Mouse (Mus musculus) left cerebral cortex, postnatal 4 days (tissue): ENCODE results near the gene Ube2l3. TPM values are rescaled to one million over a fixed set of nuclear protein-coding genes. Genes with fewer than 3 reads are reported as not detected.
"Not testable (repeated sequence)": the region's sequence is repeated elsewhere in the genome, so short reads cannot be mapped to it uniquely, and the experiment has no call there.

ENCODE experiments used
- DNase-seq: peaks from one replicate; pipeline ENCODE4 v3.0.0-alpha.2; 2022
- intact Hi-C: fragments of 180-260 bp; cut with DNase I; formaldehyde crosslinking; loops from one replicate; pipeline ENCODE4 v1.15.1; 2025
- total RNA-seq, 2 experiments: library from RNA; stranded (reverse); gene quantifications; 2 replicates each; pipeline ENCODE4 v1.2.3; 2021

Ube2l3 gene
- total RNA-seq, 2 experiments from 2014 or later, result 161 to 164 TPM

GRCm38 (mm10) chr16:17209404-17209960 lies 7.0 kb upstream of the Ube2l3 start:
- intact Hi-C loops, result loop anchor here (5.0 kb wide), 1 partner anchor 63 kb away; no protein-coding TSS in a partner anchor
- DNase-seq, result no peak

DNA sequence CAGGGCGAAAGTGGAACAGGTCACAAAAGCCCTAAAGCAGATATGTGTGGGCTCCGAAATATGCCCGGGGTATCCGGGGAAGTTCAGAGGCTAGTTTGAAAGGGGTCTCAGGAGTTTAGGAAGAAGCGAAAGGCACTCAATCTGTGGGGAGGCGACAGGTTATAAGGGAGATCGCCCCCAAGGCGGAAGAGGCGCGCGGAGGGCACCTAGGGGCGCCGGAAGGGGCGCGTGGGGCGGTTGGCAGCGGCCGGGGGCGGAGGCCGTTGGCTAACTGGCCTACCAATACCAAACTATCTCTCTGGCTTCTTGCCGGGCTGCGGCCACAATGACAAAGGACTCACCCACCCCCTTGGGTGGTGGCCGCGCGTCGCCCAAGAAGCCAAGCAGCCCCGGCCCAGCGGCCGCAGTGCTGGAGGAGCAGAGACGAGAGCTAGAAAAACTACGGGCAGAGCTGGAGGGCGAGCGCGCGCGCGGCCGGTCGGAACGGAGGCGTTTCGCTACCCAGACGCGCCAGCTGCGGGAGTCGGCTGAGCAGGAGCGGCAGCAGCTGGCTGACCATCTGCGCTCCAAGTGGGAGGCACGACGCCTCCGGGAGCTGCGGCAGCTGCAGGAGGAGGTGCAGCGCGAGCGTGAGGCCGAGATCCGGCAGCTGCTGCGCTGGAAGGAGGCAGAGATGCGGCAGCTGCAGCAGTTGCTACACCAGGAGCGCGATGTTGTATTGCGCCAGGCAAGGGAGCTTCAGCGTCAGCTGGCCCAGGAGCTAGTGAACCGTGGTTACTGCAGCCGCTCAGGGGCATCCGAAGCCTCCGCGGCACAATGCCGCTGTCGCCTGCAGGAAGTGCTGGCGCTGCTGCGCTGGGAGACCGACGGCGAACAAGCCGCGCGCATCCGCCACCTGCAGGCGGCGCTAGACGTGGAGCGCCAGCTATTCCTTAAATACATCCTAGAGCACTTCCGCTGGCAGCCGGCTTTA lies 6.2 kb upstream of the Ube2l3 start, which contains the start of gene Rimbp3:
Gene Rimbp3, plus strand, starts transcription at position 215 of the 973 bp plus-strand sequence.
- DNase-seq, result peak; percentile 91
- intact Hi-C loops, result loop anchor here (5.0 kb wide), 1 partner anchor 64 kb away; no protein-coding TSS in a partner anchor

DNA sequence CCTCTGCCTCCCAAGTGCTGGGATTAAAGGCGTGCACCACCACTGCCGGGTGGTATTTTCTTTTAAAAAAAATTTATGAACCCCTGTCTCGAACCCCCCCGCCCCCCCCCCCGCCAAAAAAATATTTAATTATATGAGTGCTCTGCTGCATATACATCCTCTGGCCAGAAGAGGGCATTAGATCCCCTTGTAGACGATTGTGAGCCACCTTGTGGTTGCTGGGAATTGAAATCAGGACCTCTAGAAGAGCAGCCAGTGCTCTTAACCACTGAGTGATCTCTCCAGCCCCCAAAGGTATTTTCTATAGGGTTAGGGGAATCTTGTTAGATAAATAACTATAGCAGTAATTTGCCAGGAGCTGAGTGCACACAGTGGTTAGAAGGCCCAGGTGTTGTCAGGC lies 2.5 kb upstream of the Ube2l3 start:
- DNase-seq, result no peak
- intact Hi-C loops, result loop anchor here (5.0 kb wide), 1 partner anchor 67 kb away; no protein-coding TSS in a partner anchor

GRCm38 (mm10) chr16:17201977-17202376 lies 472 bp downstream of the Ube2l3 start:
- no peak for DNase-seq
- intact Hi-C loops, result no loop called here

DNA sequence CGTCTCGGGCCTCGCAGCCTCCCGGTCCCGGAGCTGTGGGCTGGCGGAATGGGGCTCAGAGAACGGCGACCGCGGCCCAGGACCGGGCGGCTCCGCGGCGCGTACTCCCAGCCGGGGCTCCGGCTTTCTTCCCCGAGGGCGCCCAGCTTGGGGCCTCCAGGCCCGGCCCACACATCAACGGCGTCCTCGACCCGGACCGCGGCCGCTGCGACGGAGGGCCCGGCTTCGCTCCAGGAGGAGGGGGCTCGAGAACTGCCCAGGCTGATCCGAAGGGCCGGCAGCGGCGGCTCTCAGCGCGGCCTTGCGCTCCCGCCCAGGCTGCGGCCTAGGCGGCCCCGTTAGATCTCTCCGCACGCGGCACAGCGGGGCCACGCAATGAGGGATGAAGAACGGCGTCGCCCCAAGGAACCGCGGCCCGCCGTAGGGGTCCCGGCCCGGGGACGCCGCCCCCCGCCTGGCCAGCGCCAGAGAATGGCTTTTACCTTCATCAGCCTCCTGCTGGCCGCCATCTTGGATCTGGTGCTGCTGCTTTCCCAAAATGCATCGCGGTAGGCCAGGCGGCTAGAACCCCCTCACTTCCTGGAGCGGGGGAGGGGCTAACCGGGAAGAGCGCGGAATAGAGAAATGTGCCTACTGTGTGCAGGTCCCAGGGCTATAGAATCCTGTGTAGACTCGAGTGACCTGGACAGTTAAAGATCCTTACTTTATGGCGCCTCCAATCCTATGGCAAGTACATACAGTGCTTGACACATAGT lies 1.3 kb downstream of the Ube2l3 start:
- peak; percentile 85 for DNase-seq
- intact Hi-C loops, result no loop called here

DNA sequence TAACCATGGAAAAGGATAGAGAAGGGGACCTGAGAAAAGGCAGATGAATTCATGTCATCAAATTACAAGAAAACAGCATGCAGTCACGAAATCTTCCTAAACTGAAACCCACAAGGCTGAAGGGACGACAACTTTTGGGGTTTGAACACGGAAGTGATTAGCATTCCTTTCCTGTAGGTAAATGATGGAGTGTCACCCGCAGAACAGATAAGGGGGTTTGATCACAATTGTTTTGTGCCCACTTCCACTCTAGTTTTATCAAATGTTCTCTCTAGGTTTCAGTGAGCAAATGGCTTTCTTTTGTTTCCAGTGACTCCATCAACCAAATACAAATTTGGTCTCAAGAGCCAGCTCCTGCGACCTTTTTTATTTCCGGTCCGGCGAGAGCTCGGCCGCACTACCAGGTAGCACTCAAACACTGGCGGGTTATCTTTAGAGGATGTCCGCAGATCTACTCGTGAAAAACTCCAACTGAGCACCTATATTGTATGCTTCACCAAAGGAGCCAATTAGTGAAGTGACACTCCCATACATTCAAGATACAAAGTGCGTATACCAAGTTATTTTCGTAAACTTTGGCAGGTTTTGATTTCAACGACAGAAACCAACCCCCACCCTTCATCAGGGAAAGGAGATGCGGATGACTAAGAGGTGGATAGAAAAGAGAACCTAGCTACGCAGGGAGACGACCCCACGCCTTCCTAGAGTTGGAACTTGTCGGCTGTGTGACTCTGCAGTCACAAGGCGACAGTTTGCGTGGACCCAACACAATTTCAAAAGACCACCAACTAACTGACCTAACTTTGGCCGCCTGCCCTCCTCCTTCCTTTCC lies 2.1 kb downstream of the Ube2l3 start:
- no peak for DNase-seq
- intact Hi-C loops, result no loop called here

- no peak for DNase-seq
- intact Hi-C loops, result no loop called here
Observed at GRCm38 (mm10) chr16:17193823-17194222, 8.6 kb downstream of the Ube2l3 start.

GRCm38 (mm10) chr16:17185475-17185874 lies 17.0 kb downstream of the Ube2l3 start:
- DNase-seq, result no peak

DNA sequence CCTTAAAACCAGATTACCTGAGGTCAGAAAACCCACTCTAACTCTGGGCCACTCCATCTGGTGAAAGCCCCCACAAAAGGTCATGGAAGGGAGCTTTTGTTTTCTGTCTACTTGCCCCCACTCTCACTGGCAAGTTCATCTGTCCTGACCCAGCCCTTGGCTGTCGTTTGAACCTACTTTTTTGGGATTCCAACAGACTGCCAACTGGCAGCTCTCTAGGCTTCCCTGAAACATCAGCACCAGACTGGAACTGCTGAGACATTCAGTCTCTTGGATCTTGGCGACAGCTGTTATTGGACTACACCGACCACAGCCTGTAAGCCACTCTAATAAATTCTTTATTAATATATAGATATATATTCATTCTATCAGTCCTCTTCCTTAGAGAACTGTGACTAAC lies 19.4 kb downstream of the Ube2l3 start:
- intact Hi-C loops, result no loop called here
- DNase-seq, result no peak

More at GRCm38 (mm10) chr16:17185475-17185874, 17.0 kb downstream of the Ube2l3 start:
- intact Hi-C loops, result no loop called here

- intact Hi-C loops, result no loop called here
Observed at GRCm38 (mm10) chr16:17182136-17182535, 20.3 kb downstream of the Ube2l3 start.

DNA sequence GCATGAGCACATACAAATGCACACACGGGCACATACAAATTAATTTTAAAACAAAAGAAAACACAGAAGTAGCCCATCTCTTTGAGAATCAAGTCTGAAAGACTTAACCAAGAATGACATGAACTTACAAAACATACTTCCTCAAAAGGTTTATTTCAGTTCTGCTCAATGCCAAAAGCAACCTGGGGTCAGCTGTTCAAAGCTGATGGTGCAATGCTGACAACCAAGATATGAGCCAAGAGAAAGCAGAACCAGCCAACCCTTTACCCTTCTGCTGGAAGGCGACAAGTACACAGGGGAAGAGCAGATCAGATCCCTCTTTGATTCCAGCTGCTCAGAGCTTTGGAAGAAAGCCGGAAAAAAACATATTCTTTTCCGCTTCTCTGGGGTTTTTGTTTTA lies 21.1 kb downstream of the Ube2l3 start:
- intact Hi-C loops, result no loop called here

More at GRCm38 (mm10) chr16:17182136-17182535, 20.3 kb downstream of the Ube2l3 start:
- DNase-seq, result no peak

GRCm38 (mm10) chr16:17179706-17180105 lies 22.7 kb downstream of the Ube2l3 start:
- DNase-seq, result no peak
- intact Hi-C loops, result no loop called here

More for the DNA sequence above, 21.1 kb downstream of the Ube2l3 start:
- no peak for DNase-seq

- intact Hi-C loops, result no loop called here
- no peak for DNase-seq
Observed at GRCm38 (mm10) chr16:17177623-17178170, 24.8 kb downstream of the Ube2l3 start.

GRCm38 (mm10) chr16:17175765-17176164 lies 26.7 kb downstream of the Ube2l3 start:
- intact Hi-C loops, result no loop called here

GRCm38 (mm10) chr16:17168049-17168448 lies 34.4 kb downstream of the Ube2l3 start:
- no peak for DNase-seq
- intact Hi-C loops, result no loop called here

More at GRCm38 (mm10) chr16:17175765-17176164, 26.7 kb downstream of the Ube2l3 start:
- DNase-seq, result no peak

GRCm38 (mm10) chr16:17167179-17167578 lies 35.3 kb downstream of the Ube2l3 start:
- intact Hi-C loops, result no loop called here
- no peak for DNase-seq

DNA sequence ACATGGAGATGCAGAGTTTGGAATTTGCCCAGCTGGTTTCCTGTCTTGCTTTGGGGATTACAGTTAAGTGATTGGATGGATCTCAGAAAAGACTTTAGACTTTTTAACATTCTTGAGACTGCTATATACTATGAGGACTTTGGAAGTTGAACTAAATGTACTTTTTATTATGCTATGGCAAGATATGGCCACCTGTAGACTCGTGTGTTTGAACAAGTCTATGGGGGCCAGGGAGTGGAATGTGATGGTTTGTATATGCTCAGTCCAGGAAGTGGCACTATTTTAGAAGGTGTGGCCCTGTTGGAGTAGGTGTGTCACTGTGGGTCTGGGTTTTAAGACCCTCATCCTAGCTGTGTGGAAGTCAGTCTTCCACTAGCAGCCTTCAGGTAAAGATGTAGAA lies 37.0 kb downstream of the Ube2l3 start:
- intact Hi-C loops, DNase-seq: not testable (repeated sequence)

GRCm38 (mm10) chr16:17154346-17154745 lies 48.1 kb downstream of the Ube2l3 start:
- intact Hi-C loops, result no loop called here

DNA sequence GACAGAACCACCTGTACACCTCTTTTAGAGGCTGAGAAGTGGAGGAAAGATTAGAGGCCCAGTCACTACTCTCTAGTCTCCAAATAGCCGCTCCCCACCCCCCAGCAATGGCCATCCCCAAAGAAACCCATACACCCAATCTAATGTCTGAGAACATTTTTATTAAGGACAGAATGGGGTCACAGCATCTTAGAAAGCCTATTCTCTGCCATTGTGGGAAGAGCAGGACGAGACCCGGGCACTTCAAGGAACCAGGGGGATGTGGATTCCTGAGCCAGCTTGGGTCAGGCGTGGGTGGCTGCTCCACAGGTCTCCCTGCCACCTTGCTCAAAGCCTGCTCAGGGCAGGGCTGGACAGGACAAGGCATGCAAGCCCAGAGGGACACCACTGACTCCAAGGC lies 50.6 kb downstream of the Ube2l3 start:
- DNase-seq, result no peak
- intact Hi-C loops, result no loop called here

More at GRCm38 (mm10) chr16:17154346-17154745, 48.1 kb downstream of the Ube2l3 start:
- no peak for DNase-seq
